Mouse (Mus musculus) liver, embryonic 14.5 days (tissue): ENCODE data around the gene Mrgprf.

Source experiments
- CTCF ChIP-seq: IDR thresholded peaks from 2 replicates; pipeline ENCODE4 v1.5.1; 2016; ENCODE audit warnings: antibody characterized with exemption, low read depth, control low read depth
- EP300 ChIP-seq: IDR thresholded peaks from 2 replicates; pipeline ENCODE4 v1.6.1; 2016; ENCODE audit warnings: antibody characterized with exemption, low read depth

- no peak for TF ChIP-seq EP300
- TF ChIP-seq CTCF: peak; percentile 53
Measured at GRCm38 (mm10) chr7:145289302-145289701, 11.3 kb upstream of the Mrgprf start.
